Mouse (Mus musculus) gastrocnemius, postnatal 36 days (tissue): ENCODE results near the gene Zfp36l1. TPM values are rescaled to one million over a fixed set of nuclear protein-coding genes. Genes with fewer than 3 reads are reported as not detected.

Experiments used
- total RNA-seq, 2 experiments: library from RNA; stranded (reverse); gene quantifications; 2 replicates each; pipeline ENCODE4 v1.2.3; 2021

Gene Zfp36l1
- total RNA-seq, 2 experiments from 2014 or later, result 25.0 to 29.8 TPM

Other genes with a start within 250 kb of the Zfp36l1 start
- 1 to 10 TPM; 7.3 to 9.0 TPM for gene Actn1, start 147.4 kb upstream of the Zfp36l1 start, total RNA-seq